Mouse (Mus musculus) activated CD4-positive, CD25-positive, alpha-beta regulatory T cell (primary cell): ENCODE results near the gene Bpifb2. TPM values are rescaled to one million over a fixed set of nuclear protein-coding genes. Genes with fewer than 3 reads are reported as not detected.

Experiments used
- polyA plus RNA-seq, 2 experiments: library from polyadenylated mRNA; unstranded; fragments of 100-300 nt; shearing (Covaris generic); gene quantifications; one replicate each; pipeline ENCODE4 v1.2.1; 2017

The Bpifb2 gene
- not detected for polyA plus RNA-seq

GRCm38 (mm10) chr2:153874745-153875144 is at the start of gene Bpifb2:
Gene Bpifb2, plus strand, starts transcription at chr2:153875045.

GRCm38 (mm10) chr2:153870984-153871383 is 3.9 kb upstream of the Bpifb2 start, which contains the start of gene Sun5:
Gene Sun5, minus strand, starts transcription at chr2:153871084.

GRCm38 (mm10) chr2:153900088-153900487 is 25.2 kb downstream of the Bpifb2 start, which contains the start of gene Bpifb6:
Gene Bpifb6, plus strand, starts transcription at chr2:153900388.

GRCm38 (mm10) chr2:153917930-153918329 is 43.1 kb downstream of the Bpifb2 start, which contains the start of gene Bpifb3:
Gene Bpifb3, plus strand, starts transcription at chr2:153918230.

GRCm38 (mm10) chr2:153937843-153938242 is 63.0 kb downstream of the Bpifb2 start, which contains the start of gene Bpifb4:
Gene Bpifb4, plus strand, starts transcription at chr2:153938212.

Other genes with a start within 250 kb of the Bpifb2 start
- gene Commd7, start 242.3 kb upstream of the Bpifb2 start, polyA plus RNA-seq = 100 to 1,000 TPM; 133 to 145 TPM
- 10 to 100 TPM in 1 of 2 experiments, 1 to 10 TPM in 1; 7.2 to 10.1 TPM for gene Dnmt3b, start 225.6 kb upstream of the Bpifb2 start, polyA plus RNA-seq
- gene Dnmt3c, start 178.4 kb upstream of the Bpifb2 start, polyA plus RNA-seq = not detected
- 100 to 1,000 TPM; 199 to 214 TPM for gene Mapre1, start 133.8 kb upstream of the Bpifb2 start, polyA plus RNA-seq
- under 1 TPM; 0.24 to 0.44 TPM for gene Efcab8, start 95.1 kb upstream of the Bpifb2 start, polyA plus RNA-seq
- not detected for gene Sun5, start 4.0 kb upstream of the Bpifb2 start, polyA plus RNA-seq
- not detected for gene Bpifb6, start 25.3 kb downstream of the Bpifb2 start, polyA plus RNA-seq
- gene Bpifb3, start 43.2 kb downstream of the Bpifb2 start, polyA plus RNA-seq = not detected
- gene Bpifb4, start 63.2 kb downstream of the Bpifb2 start, polyA plus RNA-seq = not detected
- not detected for gene Bpifa6, start 99.9 kb downstream of the Bpifb2 start, polyA plus RNA-seq
- gene Bpifa2, start 133.2 kb downstream of the Bpifb2 start, polyA plus RNA-seq = 1 to 10 TPM; 1.5 to 3.0 TPM